Mouse (Mus musculus): ENCODE measurements around the gene Nrip1. TPM values are rescaled to one million over a fixed set of nuclear protein-coding genes. Genes with fewer than 3 reads are reported as not detected.
"Not testable (repeated sequence)": the region's sequence is repeated elsewhere in the genome, so short reads cannot be mapped to it uniquely, and the experiment has no call there.

Nrip1 gene
- polyA plus RNA-seq, 1 experiment from 2014 or later, result 44.2 TPM

DNA sequence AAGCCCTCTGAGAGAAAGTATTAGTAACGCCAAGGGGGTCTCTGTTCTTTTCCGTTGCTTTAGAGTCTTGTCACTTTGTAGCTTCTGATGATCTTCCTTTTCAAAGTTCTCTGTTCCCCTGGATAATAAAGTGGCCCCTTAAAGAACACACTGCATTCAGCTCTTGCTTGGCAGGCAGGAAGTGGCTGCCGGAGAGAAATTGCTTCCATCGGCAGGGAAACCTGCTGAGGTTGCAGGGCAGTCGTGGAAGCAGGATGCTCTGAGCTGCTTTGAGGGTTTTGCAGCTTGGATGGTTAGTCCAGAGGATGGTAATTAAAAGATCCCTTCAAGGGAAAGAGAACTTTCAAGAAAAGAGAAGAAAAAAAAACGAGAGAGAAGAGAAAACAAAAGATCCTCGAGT is 33.3 kb upstream of the Nrip1 start:
- Histone ChIP-seq H3K27ac (no peak overlapping the region), H3K9ac (no peak overlapping the region), H3K9me3 (no peaks in the 10 kb centered on the region), H3K27me3 (replicated peaks) (no peaks in the 10 kb centered on the region), H3K4me1 (no peaks in the 10 kb centered on the region), H3K4me2 (peak overlapping the region; percentile 34), H3K36me3 (no peaks in the 10 kb centered on the region), H3K4me3 (replicated peaks) (no peak overlapping the region)
- 28% methylated on average over 7 of the region's 7 CpGs for WGBS
- ATAC-seq (ENCODE audit: insufficient read depth, low FRiP score, low read depth), result no peak

- no peak for ATAC-seq (ENCODE audit: insufficient read depth, low FRiP score, low read depth)
- Histone ChIP-seq H3K27me3 (replicated peaks) (no peaks in the 10 kb centered on the region), H3K9ac (no peak overlapping the region), H3K27ac (no peak overlapping the region), H3K4me1 (no peaks in the 10 kb centered on the region), H3K36me3 (no peaks in the 10 kb centered on the region), H3K4me2 (no peak overlapping the region), H3K9me3 (no peaks in the 10 kb centered on the region), H3K4me3 (replicated peaks) (no peak overlapping the region)
- 88% methylated on average over 7 of the region's 7 CpGs for WGBS
Measured at GRCm38 (mm10) chr16:76406319-76406718, 32.7 kb upstream of the Nrip1 start.

GRCm38 (mm10) chr16:76403305-76403704 is 29.7 kb upstream of the Nrip1 start:
- H3K36me3 ChIP-seq; H3K4me2 ChIP-seq; H3K9me3 ChIP-seq; H3K27ac ChIP-seq; H3K4me1 ChIP-seq; H3K9ac ChIP-seq; H3K4me3 ChIP-seq (replicated peaks); H3K27me3 ChIP-seq (replicated peaks): not testable (repeated sequence)
- ATAC-seq (ENCODE audit: insufficient read depth, low FRiP score, low read depth), result 0 out of 2 replicates have a peak, but pooled peaks have one; percentile 18
- 91% methylated on average over 24 of the region's 24 CpGs for WGBS

- no peaks in the 10 kb centered on the region for H3K4me1 ChIP-seq
- no peaks in the 10 kb centered on the region for H3K9me3 ChIP-seq
- H3K4me3 ChIP-seq (replicated peaks), result no peak overlapping the region
- H3K36me3 ChIP-seq, result no peaks in the 10 kb centered on the region
- no peak overlapping the region for H3K4me2 ChIP-seq
- WGBS, result 76% methylated on average over 1 of the region's 1 CpGs
- ATAC-seq (ENCODE audit: insufficient read depth, low FRiP score, low read depth), result no peak
- no peaks in the 10 kb centered on the region for H3K27me3 ChIP-seq (replicated peaks)
- H3K27ac ChIP-seq, result no peak overlapping the region
- H3K9ac ChIP-seq, result no peak overlapping the region
Measured at GRCm38 (mm10) chr16:76396512-76396911, 22.9 kb upstream of the Nrip1 start.

GRCm38 (mm10) chr16:76393267-76393666 is 19.6 kb upstream of the Nrip1 start:
- Histone ChIP-seq H3K27ac (no peak overlapping the region), H3K27me3 (replicated peaks) (no peaks in the 10 kb centered on the region), H3K9ac (no peak overlapping the region), H3K4me1 (no peaks in the 10 kb centered on the region), H3K4me2 (no peak overlapping the region), H3K36me3 (no peaks in the 10 kb centered on the region), H3K4me3 (replicated peaks) (no peak overlapping the region), H3K9me3 (no peaks in the 10 kb centered on the region)
- 82% methylated on average over 3 of the region's 3 CpGs for WGBS
- no peak for ATAC-seq (ENCODE audit: insufficient read depth, low FRiP score, low read depth)

- H3K4me1 ChIP-seq, result no peaks in the 10 kb centered on the region
- H3K27me3 ChIP-seq (replicated peaks), result no peaks in the 10 kb centered on the region
- H3K9ac ChIP-seq, result no peak overlapping the region
- no peak overlapping the region for H3K27ac ChIP-seq
- H3K36me3 ChIP-seq, result no peaks in the 10 kb centered on the region
- H3K4me3 ChIP-seq (replicated peaks), result no peak overlapping the region
- no peak overlapping the region for H3K4me2 ChIP-seq
- ATAC-seq (ENCODE audit: insufficient read depth, low FRiP score, low read depth), result no peak
- WGBS, result 85% methylated on average over 5 of the region's 5 CpGs
- H3K9me3 ChIP-seq, result no peaks in the 10 kb centered on the region
Measured at GRCm38 (mm10) chr16:76386496-76386895, 12.9 kb upstream of the Nrip1 start.

DNA sequence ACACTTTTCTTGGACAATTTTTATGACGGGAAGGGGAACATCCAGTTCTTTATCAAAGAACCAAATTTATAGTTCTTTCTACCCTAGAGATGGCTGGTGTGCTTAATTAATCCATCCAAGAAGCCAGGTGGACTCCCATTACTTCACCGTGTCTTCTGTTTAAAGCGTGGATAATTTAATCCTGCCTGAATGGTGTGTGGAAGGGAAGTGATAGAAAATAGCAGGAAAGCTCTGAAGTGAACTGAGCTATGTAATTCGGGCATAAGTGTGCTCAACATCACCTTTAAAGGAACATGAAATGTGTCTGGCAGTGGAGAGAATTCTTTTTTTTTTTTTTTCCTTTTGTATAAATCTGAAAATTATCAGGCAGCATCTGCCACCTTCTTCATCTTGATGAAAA is 12.4 kb upstream of the Nrip1 start:
- Histone ChIP-seq H3K27me3 (replicated peaks) (no peaks in the 10 kb centered on the region), H3K4me1 (no peaks in the 10 kb centered on the region), H3K4me3 (replicated peaks) (no peak overlapping the region), H3K27ac (no peak overlapping the region), H3K9me3 (no peaks in the 10 kb centered on the region), H3K4me2 (no peak overlapping the region), H3K9ac (no peak overlapping the region), H3K36me3 (no peaks in the 10 kb centered on the region)
- ATAC-seq (ENCODE audit: insufficient read depth, low FRiP score, low read depth), result no peak
- WGBS, result 86% methylated on average over 4 of the region's 4 CpGs

DNA sequence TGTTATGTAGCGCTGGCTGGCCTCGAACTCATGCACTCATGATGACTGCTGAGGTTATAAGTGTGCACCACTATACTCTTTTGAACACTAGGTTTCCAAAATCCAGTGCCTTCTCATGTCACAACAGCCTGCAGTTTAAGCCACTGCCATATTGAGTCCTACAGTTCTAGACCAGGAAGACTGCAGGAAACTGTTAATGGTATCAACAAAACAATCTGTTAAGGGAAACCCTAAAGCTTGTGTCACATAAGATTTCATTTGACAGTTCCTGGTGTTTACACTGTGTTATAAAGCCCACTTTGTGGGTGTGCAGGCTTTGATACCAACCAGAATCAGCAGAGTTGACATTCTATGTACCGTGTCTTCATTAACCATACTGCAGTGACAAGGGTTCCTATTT is 3.6 kb upstream of the Nrip1 start:
- H3K36me3 ChIP-seq, result no peaks in the 10 kb centered on the region
- H3K4me1 ChIP-seq, result no peaks in the 10 kb centered on the region
- no peak overlapping the region for H3K27ac ChIP-seq
- H3K4me3 ChIP-seq (replicated peaks), result no peak overlapping the region
- no peak overlapping the region for H3K9ac ChIP-seq
- no peak overlapping the region for H3K4me2 ChIP-seq
- no peaks in the 10 kb centered on the region for H3K9me3 ChIP-seq
- no peak for ATAC-seq (ENCODE audit: insufficient read depth, low FRiP score, low read depth)
- WGBS, result 90% methylated on average over 3 of the region's 3 CpGs
- no peaks in the 10 kb centered on the region for H3K27me3 ChIP-seq (replicated peaks)

DNA sequence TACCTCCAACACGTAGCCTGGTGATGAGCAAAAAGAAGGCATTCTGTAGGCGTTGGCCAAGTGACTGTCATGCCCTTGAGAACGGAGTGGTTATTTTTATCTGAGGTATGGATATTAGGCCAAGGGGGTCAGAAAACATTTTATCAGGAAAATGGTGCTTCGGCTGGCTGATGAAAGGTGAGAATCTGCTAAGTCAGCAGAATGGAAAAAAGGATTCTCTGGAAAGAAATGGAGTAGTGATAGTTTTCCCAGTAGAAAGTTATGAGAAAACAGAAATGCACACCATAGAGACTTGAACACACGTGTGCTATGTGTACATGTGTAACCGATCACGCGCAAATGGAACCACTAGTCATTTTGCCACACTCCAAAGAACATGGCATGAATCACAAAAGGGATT is 3.0 kb upstream of the Nrip1 start:
- Histone ChIP-seq H3K4me1 (no peaks in the 10 kb centered on the region), H3K9me3 (no peaks in the 10 kb centered on the region), H3K9ac (no peak overlapping the region), H3K27ac (no peak overlapping the region), H3K4me2 (no peak overlapping the region), H3K4me3 (replicated peaks) (no peak overlapping the region), H3K27me3 (replicated peaks) (no peaks in the 10 kb centered on the region), H3K36me3 (no peaks in the 10 kb centered on the region)
- WGBS, result 92% methylated on average over 8 of the region's 8 CpGs
- ATAC-seq (ENCODE audit: insufficient read depth, low FRiP score, low read depth), result no peak

DNA sequence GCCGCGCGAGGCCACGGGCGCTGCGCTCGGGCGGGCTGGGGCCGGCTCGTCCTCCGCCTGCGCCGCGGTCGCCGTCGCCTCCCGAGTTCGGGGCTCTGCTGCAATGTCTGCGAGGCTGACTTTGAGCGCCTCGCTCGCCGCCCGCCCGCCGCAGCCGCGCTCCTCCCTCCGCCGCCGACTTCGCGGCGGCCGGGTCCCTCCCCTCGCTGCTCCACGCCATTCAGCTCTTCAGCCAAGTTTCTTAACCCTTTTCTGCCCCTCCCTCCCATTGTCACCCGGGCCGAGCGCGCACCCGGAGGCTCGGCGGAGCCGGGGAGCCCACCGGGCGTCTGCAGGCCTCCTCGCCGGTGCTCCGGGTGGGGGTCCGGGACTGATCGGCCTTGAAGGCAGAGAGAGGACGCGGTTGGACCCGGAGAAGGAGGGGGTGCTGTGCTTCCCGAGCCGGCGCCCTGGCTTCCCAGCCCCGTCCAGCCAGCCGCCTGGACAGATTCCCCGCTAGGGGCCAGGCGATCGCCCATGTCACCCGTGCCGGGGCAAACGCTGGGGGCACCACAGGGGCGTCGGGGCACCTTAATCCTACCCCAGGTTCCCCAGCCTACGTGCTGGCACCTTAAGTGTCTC is 576 bp downstream of the Nrip1 start:
- H3K36me3 ChIP-seq, result no peaks in the 10 kb centered on the region
- H3K27me3 ChIP-seq (replicated peaks), result no peaks in the 10 kb centered on the region
- peak; percentile 91 for ATAC-seq (ENCODE audit: insufficient read depth, low FRiP score, low read depth)
- H3K9me3 ChIP-seq, result no peaks in the 10 kb centered on the region
- H3K9ac ChIP-seq, result peak overlapping the region; percentile 90
- H3K4me2 ChIP-seq, result peak overlapping the region; percentile 61
- H3K4me1 ChIP-seq, result 0 out of 2 replicates have a peak, but pooled peaks cover 14% of the 10 kb centered on the region
- WGBS, result under 1% methylated on average over 66 of the region's 70 CpGs
- H3K4me3 ChIP-seq (replicated peaks), result peak overlapping the region; percentile 89
- peak overlapping the region; percentile 99 for H3K27ac ChIP-seq

DNA sequence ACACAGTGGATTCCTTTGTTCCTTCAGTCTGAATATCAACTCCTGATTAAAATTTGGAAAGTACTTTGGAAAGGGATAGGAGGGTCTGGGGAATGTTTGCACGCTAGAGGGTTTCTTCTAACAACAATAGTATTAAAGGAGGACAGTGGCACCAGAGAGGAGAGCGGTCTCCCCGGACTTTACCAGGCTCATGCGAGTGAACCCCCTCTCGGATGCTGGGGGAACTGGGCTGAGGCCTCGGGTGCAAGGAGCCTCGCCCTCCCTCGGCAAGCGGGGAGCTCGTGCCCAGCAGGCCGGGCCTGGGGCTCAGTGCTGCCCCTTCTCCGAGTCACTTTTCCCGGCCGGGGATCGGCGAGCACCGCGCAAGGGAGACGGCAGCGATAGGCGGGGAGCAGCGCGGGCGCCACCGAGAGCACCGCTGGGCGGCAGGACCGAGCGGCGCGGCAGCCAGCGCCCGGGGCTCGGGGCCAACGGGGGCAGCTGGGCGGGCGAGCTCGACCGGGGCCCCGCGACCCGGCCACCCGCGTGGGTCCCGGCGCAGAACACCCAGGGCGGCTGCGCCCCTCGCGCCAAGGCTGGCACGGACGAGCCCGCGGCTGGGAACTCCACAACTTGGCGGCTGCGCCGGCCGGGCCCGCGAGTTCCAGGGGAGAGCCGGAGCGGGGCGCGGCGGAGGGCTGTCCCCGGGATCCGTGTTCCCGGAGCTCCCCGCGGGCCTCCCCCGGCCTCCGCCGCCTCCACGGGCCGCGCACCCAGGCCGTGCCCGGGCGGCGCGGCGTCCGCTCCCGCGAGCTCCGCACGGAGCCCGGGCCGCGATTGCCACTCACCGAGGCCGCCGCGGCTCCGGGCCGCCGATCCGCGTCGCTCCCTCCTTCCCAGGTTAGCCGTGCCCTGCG is 1.3 kb downstream of the Nrip1 start:
- Histone ChIP-seq H3K4me2 (peak overlapping the region; percentile 48), H3K4me3 (replicated peaks) (peak overlapping the region; percentile 89), H3K9me3 (no peaks in the 10 kb centered on the region), H3K27me3 (replicated peaks) (no peaks in the 10 kb centered on the region), H3K27ac (peak overlapping the region; percentile 99), H3K9ac (peak overlapping the region; percentile 86), H3K36me3 (no peaks in the 10 kb centered on the region), H3K4me1 (0 out of 2 replicates have a peak, but pooled peaks cover 14% of the 10 kb centered on the region)
- WGBS, result 0% methylated on average over 39 of the region's 102 CpGs
- peak; percentile 52 for ATAC-seq (ENCODE audit: insufficient read depth, low FRiP score, low read depth)

- Histone ChIP-seq H3K9me3 (no peaks in the 10 kb centered on the region), H3K27ac (peak overlapping the region; percentile 99; the same call in 1 of the 2 replicates), H3K4me3 (replicated peaks) (peak overlapping the region; percentile 89), H3K4me1 (0 out of 2 replicates have a peak, but pooled peaks cover 14% of the 10 kb centered on the region), H3K36me3 (no peaks in the 10 kb centered on the region), H3K9ac (peak overlapping the region; percentile 26; the same call in 1 of the 2 replicates), H3K27me3 (replicated peaks) (no peaks in the 10 kb centered on the region), H3K4me2 (peak overlapping the region; percentile 48)
- ATAC-seq (ENCODE audit: insufficient read depth, low FRiP score, low read depth), result no peak
- WGBS, result under 1% methylated on average over 7 of the region's 7 CpGs
Measured at GRCm38 (mm10) chr16:76371614-76371917, 2.1 kb downstream of the Nrip1 start.
